Mouse (Mus musculus): ENCODE results near the gene Gps2. TPM values are rescaled to one million over a fixed set of nuclear protein-coding genes. Genes with fewer than 3 reads are reported as not detected.

Gene Gps2
- polyA plus RNA-seq, 1 experiment, result 80.8 TPM

- TF ChIP-seq CTCF (IDR thresholded peaks at IDR 0.05; ENCODE audit: borderline replicate concordance, extremely low read depth, insufficient read depth, insufficient read length) (no peak), POLR2A (IDR thresholded peaks at IDR 0.05; ENCODE audit: borderline replicate concordance, extremely low read depth, insufficient read depth, insufficient read length, poor library complexity, severe bottlenecking) (no peak)
- DNase-seq (ENCODE audit: low read depth), result no peak
These were observed 19.0 kb upstream of the Gps2 start for GRCm38 (mm10) chr11:69894671-69895070.

- DNase-seq (ENCODE audit: low read depth), result no peak
- no peak for TF ChIP-seq POLR2A (IDR thresholded peaks at IDR 0.05; ENCODE audit: borderline replicate concordance, extremely low read depth, insufficient read depth, insufficient read length, poor library complexity, severe bottlenecking)
- TF ChIP-seq CTCF (IDR thresholded peaks at IDR 0.05; ENCODE audit: borderline replicate concordance, extremely low read depth, insufficient read depth, insufficient read length), result no peak
These were observed 18.4 kb upstream of the Gps2 start, which contains the start of gene Acap1 for GRCm38 (mm10) chr11:69895291-69895690. Acap1 (minus strand) TSS chr11:69895539.

GRCm38 (mm10) chr11:69899870-69900269 lies 13.8 kb upstream of the Gps2 start:
- no peak for TF ChIP-seq CTCF (IDR thresholded peaks at IDR 0.05; ENCODE audit: borderline replicate concordance, extremely low read depth, insufficient read depth, insufficient read length)
- TF ChIP-seq POLR2A (IDR thresholded peaks at IDR 0.05; ENCODE audit: borderline replicate concordance, extremely low read depth, insufficient read depth, insufficient read length, poor library complexity, severe bottlenecking), result no peak
- peak; percentile 38 for DNase-seq (ENCODE audit: low read depth)

GRCm38 (mm10) chr11:69900471-69901405 lies 12.9 kb upstream of the Gps2 start, which contains the start of the genes 2810408A11Rik and Neurl4:
2810408A11Rik (minus strand) TSS chr11:69900987.
Neurl4 (plus strand) TSS chr11:69901072.
- peak; percentile 99 for DNase-seq (ENCODE audit: low read depth)
- no peak for TF ChIP-seq CTCF (IDR thresholded peaks at IDR 0.05; ENCODE audit: borderline replicate concordance, extremely low read depth, insufficient read depth, insufficient read length)
- TF ChIP-seq POLR2A (IDR thresholded peaks at IDR 0.05; ENCODE audit: borderline replicate concordance, extremely low read depth, insufficient read depth, insufficient read length, poor library complexity, severe bottlenecking), result peak; percentile 62; the same call in 1 of the 2 replicates

- TF ChIP-seq CTCF (IDR thresholded peaks at IDR 0.05; ENCODE audit: borderline replicate concordance, extremely low read depth, insufficient read depth, insufficient read length) (no peak), POLR2A (IDR thresholded peaks at IDR 0.05; ENCODE audit: borderline replicate concordance, extremely low read depth, insufficient read depth, insufficient read length, poor library complexity, severe bottlenecking) (no peak; the same call in 1 of the 2 replicates)
These were observed 12.3 kb upstream of the Gps2 start for GRCm38 (mm10) chr11:69901406-69901846.

GRCm38 (mm10) chr11:69901993-69902392 lies 11.7 kb upstream of the Gps2 start:
- DNase-seq (ENCODE audit: low read depth), result no peak
- no peak for TF ChIP-seq POLR2A (IDR thresholded peaks at IDR 0.05; ENCODE audit: borderline replicate concordance, extremely low read depth, insufficient read depth, insufficient read length, poor library complexity, severe bottlenecking)
- TF ChIP-seq CTCF (IDR thresholded peaks at IDR 0.05; ENCODE audit: borderline replicate concordance, extremely low read depth, insufficient read depth, insufficient read length), result no peak

More at GRCm38 (mm10) chr11:69901406-69901846, 12.3 kb upstream of the Gps2 start:
- peak; percentile 100 for DNase-seq (ENCODE audit: low read depth)

- DNase-seq (ENCODE audit: low read depth), result no peak
- TF ChIP-seq CTCF (IDR thresholded peaks at IDR 0.05; ENCODE audit: borderline replicate concordance, extremely low read depth, insufficient read depth, insufficient read length) (no peak), POLR2A (IDR thresholded peaks at IDR 0.05; ENCODE audit: borderline replicate concordance, extremely low read depth, insufficient read depth, insufficient read length, poor library complexity, severe bottlenecking) (no peak)
These were observed 10.7 kb upstream of the Gps2 start for GRCm38 (mm10) chr11:69902972-69903371.

GRCm38 (mm10) chr11:69904311-69904710 lies 9.4 kb upstream of the Gps2 start:
- TF ChIP-seq POLR2A (IDR thresholded peaks at IDR 0.05; ENCODE audit: borderline replicate concordance, extremely low read depth, insufficient read depth, insufficient read length, poor library complexity, severe bottlenecking) (no peak), CTCF (IDR thresholded peaks at IDR 0.05; ENCODE audit: borderline replicate concordance, extremely low read depth, insufficient read depth, insufficient read length) (no peak)

GRCm38 (mm10) chr11:69908645-69909044 lies 5.0 kb upstream of the Gps2 start:
- DNase-seq (ENCODE audit: low read depth), result no peak
- no peak for TF ChIP-seq CTCF (IDR thresholded peaks at IDR 0.05; ENCODE audit: borderline replicate concordance, extremely low read depth, insufficient read depth, insufficient read length)
- TF ChIP-seq POLR2A (IDR thresholded peaks at IDR 0.05; ENCODE audit: borderline replicate concordance, extremely low read depth, insufficient read depth, insufficient read length, poor library complexity, severe bottlenecking), result no peak

More at GRCm38 (mm10) chr11:69904311-69904710, 9.4 kb upstream of the Gps2 start:
- DNase-seq (ENCODE audit: low read depth), result no peak

- no peak for DNase-seq (ENCODE audit: low read depth)
- TF ChIP-seq CTCF (IDR thresholded peaks at IDR 0.05; ENCODE audit: borderline replicate concordance, extremely low read depth, insufficient read depth, insufficient read length) (no peak), POLR2A (IDR thresholded peaks at IDR 0.05; ENCODE audit: borderline replicate concordance, extremely low read depth, insufficient read depth, insufficient read length, poor library complexity, severe bottlenecking) (no peak)
These were observed 4.5 kb upstream of the Gps2 start for GRCm38 (mm10) chr11:69909174-69909573.

- TF ChIP-seq CTCF (IDR thresholded peaks at IDR 0.05; ENCODE audit: borderline replicate concordance, extremely low read depth, insufficient read depth, insufficient read length), result no peak
- no peak for TF ChIP-seq POLR2A (IDR thresholded peaks at IDR 0.05; ENCODE audit: borderline replicate concordance, extremely low read depth, insufficient read depth, insufficient read length, poor library complexity, severe bottlenecking)
- no peak for DNase-seq (ENCODE audit: low read depth)
These were observed 3.5 kb upstream of the Gps2 start for GRCm38 (mm10) chr11:69910177-69910576.
